Mouse (Mus musculus): Measurements from ENCODE around the gene Cacnb1. TPM values are rescaled to one million over a fixed set of nuclear protein-coding genes. Genes with fewer than 3 reads are reported as not detected.

Cacnb1 gene
- total and polyA plus RNA-seq, 2 experiments from 2014 or later = 51.0 to 83.4 TPM

DNA sequence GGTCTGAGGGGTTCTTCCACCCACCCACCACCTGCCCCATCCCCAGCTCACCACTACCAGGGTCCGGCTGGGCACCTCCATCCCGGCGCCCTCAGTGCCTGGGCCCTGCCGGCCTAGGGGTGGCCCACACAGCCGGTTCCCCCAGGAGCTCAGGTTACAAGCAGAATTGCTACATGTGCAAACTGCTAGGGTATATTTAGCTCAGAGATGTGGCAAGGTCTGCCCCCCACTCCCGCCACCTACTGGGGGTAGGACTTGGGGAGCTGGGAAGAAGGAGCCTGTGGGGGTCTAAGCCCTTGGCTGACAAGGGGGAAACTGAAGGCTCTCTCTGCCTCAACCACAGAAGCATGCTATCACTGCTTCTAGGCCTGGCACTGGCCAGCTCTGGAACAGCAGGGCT lies 4.6 kb downstream of the Cacnb1 start:
- peaks cover 16% of the 10 kb centered on the region for H3K4me1 ChIP-seq (ENCODE audit: insufficient read depth, low read length)
- H3K9me3 ChIP-seq (ENCODE audit: low read length) = no peaks in the 10 kb centered on the region
- TF ChIP-seq CTCF (IDR thresholded peaks at IDR 0.05; ENCODE audit: low read depth) = no peak
- H3K27ac ChIP-seq = no peak overlapping the region
- no peak overlapping the region for H3K4me2 ChIP-seq (ENCODE audit: low read depth, low read length)
- no peaks in the 10 kb centered on the region for H3K27me3 ChIP-seq (ENCODE audit: insufficient read depth, low read length)
- ATAC-seq (no peak), DNase-seq (ENCODE audit: low spot score) (no peak)
- peaks cover 37% of the 10 kb centered on the region; the same call in 1 of the 2 replicates for H3K36me3 ChIP-seq (ENCODE audit: insufficient read depth, low read length)
- no peak overlapping the region for H3K9ac ChIP-seq (replicated peaks; ENCODE audit: low read length)
- WGBS = 69% methylated on average over 6 of the region's 6 CpGs
- H3K4me3 ChIP-seq (ENCODE audit: low read length) = no peak overlapping the region

DNA sequence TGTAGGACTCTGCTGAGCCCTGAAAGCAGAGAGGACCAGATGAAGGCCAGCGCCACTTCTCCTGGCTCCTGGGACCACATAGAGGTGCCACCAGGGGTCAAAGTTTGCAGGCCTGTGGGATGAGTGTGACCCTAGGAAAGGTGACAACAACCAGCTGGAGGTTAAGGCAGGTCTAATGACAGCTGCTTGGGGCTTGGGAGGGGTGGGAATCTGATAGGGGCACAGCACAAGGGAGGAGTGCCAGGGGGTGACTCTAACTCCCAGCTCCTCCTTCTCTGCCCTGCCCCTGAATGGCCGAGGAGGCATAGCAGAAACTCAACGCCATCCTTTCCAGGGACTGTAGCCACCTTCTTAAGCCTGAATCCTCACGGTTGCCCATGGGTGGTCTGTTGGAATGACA lies 6.0 kb downstream of the Cacnb1 start:
- ATAC-seq = no peak
- Histone ChIP-seq H3K9me3 (ENCODE audit: low read length) (no peaks in the 10 kb centered on the region), H3K4me3 (ENCODE audit: low read length) (no peak overlapping the region), H3K36me3 (ENCODE audit: insufficient read depth, low read length) (peaks cover 42% of the 10 kb centered on the region; the same call in 1 of the 2 replicates), H3K27ac (no peak overlapping the region), H3K27me3 (ENCODE audit: insufficient read depth, low read length) (no peaks in the 10 kb centered on the region), H3K4me2 (ENCODE audit: low read depth, low read length) (no peak overlapping the region), H3K4me1 (ENCODE audit: insufficient read depth, low read length) (peaks cover 12% of the 10 kb centered on the region), H3K9ac (replicated peaks; ENCODE audit: low read length) (no peak overlapping the region)
- WGBS = 84% methylated on average over 4 of the region's 4 CpGs
- no peak for TF ChIP-seq CTCF (IDR thresholded peaks at IDR 0.05; ENCODE audit: low read depth)
- no peak for DNase-seq (ENCODE audit: low spot score)

DNA sequence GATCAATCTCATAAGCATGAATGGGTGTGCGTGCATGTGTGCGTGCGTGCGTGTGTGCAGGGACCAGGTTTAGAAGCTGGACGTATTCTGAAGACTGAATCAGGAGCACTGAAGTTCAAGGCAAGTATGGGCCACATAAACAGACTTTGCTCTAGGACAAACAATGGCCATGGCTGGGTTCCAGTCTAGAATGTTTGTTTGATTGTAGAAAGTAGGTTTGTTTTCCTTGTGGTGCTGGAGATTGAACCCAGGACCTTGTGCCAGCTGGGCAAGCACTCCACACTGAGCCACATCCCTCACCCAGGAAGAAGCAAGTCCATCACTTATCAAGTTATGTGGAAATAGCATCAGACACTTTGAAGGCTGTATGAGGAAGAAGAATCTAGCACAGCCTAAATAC lies 6.7 kb downstream of the Cacnb1 start:
- 91% methylated on average over 5 of the region's 5 CpGs for WGBS
- Histone ChIP-seq H3K4me3 (ENCODE audit: low read length) (no peak overlapping the region), H3K36me3 (ENCODE audit: insufficient read depth, low read length) (peaks cover 48% of the 10 kb centered on the region), H3K27me3 (ENCODE audit: insufficient read depth, low read length) (no peaks in the 10 kb centered on the region), H3K4me2 (ENCODE audit: low read depth, low read length) (no peak overlapping the region), H3K27ac (no peak overlapping the region), H3K4me1 (ENCODE audit: insufficient read depth, low read length) (peaks cover 10% of the 10 kb centered on the region), H3K9me3 (ENCODE audit: low read length) (no peaks in the 10 kb centered on the region), H3K9ac (replicated peaks; ENCODE audit: low read length) (no peak overlapping the region)
- DNase-seq (ENCODE audit: low spot score) = no peak
- no peak for TF ChIP-seq CTCF (IDR thresholded peaks at IDR 0.05; ENCODE audit: low read depth)
- ATAC-seq = no peak

DNA sequence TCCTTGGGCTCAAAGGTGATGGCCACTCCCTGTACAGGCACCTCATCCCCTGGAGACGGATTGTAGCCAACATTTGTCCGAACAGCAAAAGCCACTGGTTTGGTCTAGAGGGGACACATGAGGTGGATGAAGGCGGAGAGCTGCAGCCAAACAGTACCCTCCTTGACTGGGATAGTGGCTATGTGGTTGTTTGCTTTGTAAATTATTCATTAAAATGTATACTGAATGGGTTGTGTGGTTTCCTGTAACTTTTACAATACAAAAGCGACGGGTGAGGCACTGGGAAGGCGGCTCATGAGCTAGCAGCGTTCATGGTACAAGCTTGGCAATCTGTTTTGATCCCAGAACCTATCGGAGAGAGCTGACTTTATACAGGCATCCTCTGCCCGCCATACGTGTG lies 10.0 kb downstream of the Cacnb1 start:
- no peaks in the 10 kb centered on the region for H3K9me3 ChIP-seq (ENCODE audit: low read length)

DNA sequence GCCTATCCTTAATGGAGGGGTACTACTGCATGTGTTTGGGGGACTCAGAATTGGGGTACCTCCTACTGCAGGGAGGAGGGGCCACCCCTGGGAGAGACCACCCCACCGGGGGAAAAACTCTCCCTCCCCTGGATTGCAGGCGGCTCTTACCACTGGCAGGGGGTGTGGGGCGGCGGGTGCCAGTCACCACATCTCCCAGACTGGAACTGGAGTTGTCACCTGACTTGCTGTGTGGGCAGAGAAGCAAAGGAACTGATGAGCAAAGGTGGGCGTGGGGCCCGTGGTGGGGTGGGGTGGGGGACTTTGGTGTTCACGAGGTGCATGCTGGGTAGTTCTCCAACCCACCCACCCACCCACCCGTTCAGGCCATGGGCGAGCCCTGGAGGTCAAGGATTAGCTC lies 11.1 kb downstream of the Cacnb1 start:
- ATAC-seq (no peak), DNase-seq (ENCODE audit: low spot score) (no peak)
- H3K36me3 ChIP-seq (ENCODE audit: insufficient read depth, low read length) = peaks cover 61% of the 10 kb centered on the region
- TF ChIP-seq CTCF (IDR thresholded peaks at IDR 0.05; ENCODE audit: low read depth) = no peak
- H3K4me1 ChIP-seq (ENCODE audit: insufficient read depth, low read length) = no peaks in the 10 kb centered on the region
- H3K27ac ChIP-seq = no peak overlapping the region
- no peak overlapping the region for H3K4me2 ChIP-seq (ENCODE audit: low read depth, low read length)
- H3K4me3 ChIP-seq (ENCODE audit: low read length) = no peak overlapping the region
- no peak overlapping the region for H3K9ac ChIP-seq (replicated peaks; ENCODE audit: low read length)
- no peaks in the 10 kb centered on the region for H3K27me3 ChIP-seq (ENCODE audit: insufficient read depth, low read length)
- WGBS = 66% methylated on average over 6 of the region's 9 CpGs
- H3K9me3 ChIP-seq (ENCODE audit: low read length) = no peaks in the 10 kb centered on the region

More for the DNA sequence above, 10.0 kb downstream of the Cacnb1 start:
- Histone ChIP-seq H3K36me3 (ENCODE audit: insufficient read depth, low read length) (peaks cover 67% of the 10 kb centered on the region), H3K4me3 (ENCODE audit: low read length) (no peak overlapping the region), H3K9ac (replicated peaks; ENCODE audit: low read length) (no peak overlapping the region), H3K4me2 (ENCODE audit: low read depth, low read length) (no peak overlapping the region), H3K27me3 (ENCODE audit: insufficient read depth, low read length) (no peaks in the 10 kb centered on the region), H3K27ac (no peak overlapping the region), H3K4me1 (ENCODE audit: insufficient read depth, low read length) (no peaks in the 10 kb centered on the region)
- DNase-seq (ENCODE audit: low spot score) (no peak), ATAC-seq (no peak)
- WGBS = 84% methylated on average over 10 of the region's 10 CpGs
- no peak for TF ChIP-seq CTCF (IDR thresholded peaks at IDR 0.05; ENCODE audit: low read depth)

DNA sequence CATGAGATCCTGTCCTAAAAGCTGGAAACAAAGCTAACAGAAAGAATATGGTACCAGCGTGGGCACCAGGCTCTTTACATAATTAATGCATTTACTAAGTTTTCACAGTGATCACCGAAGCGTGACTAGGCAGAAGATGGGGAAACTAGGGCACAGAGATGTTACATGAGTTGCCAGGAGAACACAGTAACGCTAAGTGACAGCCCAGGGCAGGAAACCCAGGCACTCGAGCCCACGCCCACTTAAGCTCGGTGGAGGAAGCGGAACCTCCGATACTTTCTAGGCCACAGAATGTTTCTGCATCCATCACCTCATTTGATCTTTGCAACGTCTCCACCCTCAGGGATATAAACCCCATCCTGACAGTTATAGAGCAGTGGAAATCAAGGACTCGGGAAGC lies 14.7 kb downstream of the Cacnb1 start:
- Histone ChIP-seq H3K27ac (no peak overlapping the region), H3K4me2 (ENCODE audit: low read depth, low read length) (no peak overlapping the region), H3K9ac (replicated peaks; ENCODE audit: low read length) (no peak overlapping the region), H3K36me3 (ENCODE audit: insufficient read depth, low read length) (peaks cover 46% of the 10 kb centered on the region), H3K4me1 (ENCODE audit: insufficient read depth, low read length) (no peaks in the 10 kb centered on the region), H3K9me3 (ENCODE audit: low read length) (no peaks in the 10 kb centered on the region), H3K27me3 (ENCODE audit: insufficient read depth, low read length) (no peaks in the 10 kb centered on the region), H3K4me3 (ENCODE audit: low read length) (no peak overlapping the region)
- DNase-seq (ENCODE audit: low spot score) (no peak), ATAC-seq (no peak)
- TF ChIP-seq CTCF (IDR thresholded peaks at IDR 0.05; ENCODE audit: low read depth) = no peak
- 82% methylated on average over 11 of the region's 11 CpGs for whole genome bisulfite sequencing

DNA sequence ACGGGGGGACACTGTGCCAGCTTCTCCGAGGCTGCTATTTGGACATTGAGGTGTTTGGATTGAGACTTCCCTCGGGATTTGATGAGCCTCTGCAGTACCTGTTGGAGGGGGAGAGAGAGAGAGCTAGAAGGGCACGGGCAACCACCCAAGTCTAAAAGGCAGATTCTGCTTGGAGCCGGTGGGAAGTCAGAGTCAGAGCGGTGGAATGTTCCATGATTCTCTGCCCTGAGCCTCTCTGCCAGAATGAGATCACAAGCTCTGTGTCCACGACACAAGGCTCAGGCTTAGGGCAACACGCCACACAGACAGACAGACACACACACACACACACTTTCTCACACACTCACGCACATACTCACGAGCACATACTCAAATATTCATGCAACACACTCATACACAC lies 17.1 kb downstream of the Cacnb1 start:
- H3K9me3 ChIP-seq (ENCODE audit: low read length) = no peaks in the 10 kb centered on the region
- H3K27ac ChIP-seq = no peak overlapping the region
- no peaks in the 10 kb centered on the region for H3K4me1 ChIP-seq (ENCODE audit: insufficient read depth, low read length)
- DNase-seq (ENCODE audit: low spot score) = no peak
- no peak overlapping the region for H3K4me2 ChIP-seq (ENCODE audit: low read depth, low read length)
- WGBS = 82% methylated on average over 10 of the region's 10 CpGs
- H3K4me3 ChIP-seq (ENCODE audit: low read length) = no peak overlapping the region
- peaks cover 32% of the 10 kb centered on the region for H3K36me3 ChIP-seq (ENCODE audit: insufficient read depth, low read length)
- no peak for ATAC-seq
- no peak overlapping the region for H3K9ac ChIP-seq (replicated peaks; ENCODE audit: low read length)
- no peaks in the 10 kb centered on the region for H3K27me3 ChIP-seq (ENCODE audit: insufficient read depth, low read length)
- TF ChIP-seq CTCF (IDR thresholded peaks at IDR 0.05; ENCODE audit: low read depth) = no peak
